Mouse (Mus musculus) thymus, adult 2 months (tissue): ENCODE measurements around the gene Tpo.

Source experiments
- CTCF ChIP-seq: fragments of 200-500 bp; IDR thresholded peaks from 2 replicates; pipeline ENCODE4 v1.5.1; 2012; ENCODE audit warnings: mild to moderate bottlenecking, control low read depth, low read length, moderate library complexity, borderline replicate concordance; ENCODE audit not compliant: control insufficient read depth, poor library complexity, insufficient read depth; ENCODE audit errors: extremely low read depth
- POLR2A ChIP-seq: fragments of 200-500 bp; IDR thresholded peaks from 2 replicates; pipeline ENCODE4 v1.6.1; 2012; ENCODE audit warnings: mild to moderate bottlenecking, low read length, control low read depth, moderate library complexity; ENCODE audit not compliant: control insufficient read depth, poor library complexity, insufficient read depth; ENCODE audit errors: extremely low read depth

DNA sequence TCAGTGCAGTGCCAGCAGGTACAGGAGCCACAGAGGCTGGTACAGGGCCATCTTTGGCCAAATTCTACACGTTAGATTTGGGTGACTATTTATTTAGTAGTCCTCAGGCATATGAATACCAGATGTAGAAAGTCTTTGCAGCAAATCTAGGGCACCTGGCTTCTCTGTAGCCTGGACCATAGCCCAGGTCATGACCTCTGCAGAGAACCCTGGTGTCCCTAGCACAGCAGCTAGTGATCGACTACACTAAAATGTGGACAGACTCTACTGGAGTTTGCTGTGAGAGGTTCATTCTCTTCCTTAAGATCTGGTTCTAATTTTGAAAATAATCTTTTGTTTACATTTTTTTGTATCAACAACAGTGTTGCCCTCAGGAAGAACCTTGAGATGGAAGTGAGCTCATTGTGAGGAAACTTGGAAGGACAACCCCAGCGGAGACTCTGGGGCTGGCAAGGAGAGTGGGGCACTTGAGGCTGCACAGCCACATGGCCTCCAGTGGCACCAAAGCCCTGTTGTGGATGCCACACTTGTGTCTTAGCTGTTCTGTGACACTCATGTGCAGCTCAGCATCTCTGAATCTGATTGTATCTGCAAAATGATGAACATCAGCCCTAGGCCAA lies 104.6 kb downstream of the Tpo start:
- TF ChIP-seq POLR2A (no peak), CTCF (no peak)
